Mouse (Mus musculus) ES-CJ7 (cell line): ENCODE results near the gene Crkl.
"Not testable (repeated sequence)": the region's sequence is repeated elsewhere in the genome, so short reads cannot be mapped to it uniquely, and the experiment has no call there.

Experiments
- DNase-seq: peaks from one replicate; pipeline ENCODE4 v3.0.0; 2011; ENCODE audit warnings: low read depth, low spot score

Gene Crkl

DNA sequence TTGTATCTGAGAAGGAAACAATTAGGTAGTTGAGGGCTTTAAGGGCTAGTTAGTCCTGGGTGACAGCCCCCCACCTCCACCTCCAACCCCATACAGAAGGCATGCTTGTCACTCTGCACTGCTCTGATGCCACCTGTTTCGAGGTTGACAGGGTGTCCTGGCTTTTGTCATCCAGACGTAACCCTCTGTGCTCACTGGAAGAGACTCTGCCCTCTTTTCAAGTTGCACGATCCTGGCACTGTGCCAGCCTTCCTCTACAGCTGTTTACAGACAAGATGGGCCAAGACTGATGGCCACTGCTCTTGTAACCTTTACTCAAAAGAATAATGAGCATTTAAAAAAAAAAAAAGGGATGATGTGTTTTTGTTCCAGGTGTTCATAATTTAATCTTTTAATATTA, 34.7 kb downstream of the Crkl start:
- DNase-seq, result no peak

- peak; percentile 59 for DNase-seq
Observed at GRCm38 (mm10) chr16:17488478-17489468, 37.0 kb downstream of the Crkl start.

DNA sequence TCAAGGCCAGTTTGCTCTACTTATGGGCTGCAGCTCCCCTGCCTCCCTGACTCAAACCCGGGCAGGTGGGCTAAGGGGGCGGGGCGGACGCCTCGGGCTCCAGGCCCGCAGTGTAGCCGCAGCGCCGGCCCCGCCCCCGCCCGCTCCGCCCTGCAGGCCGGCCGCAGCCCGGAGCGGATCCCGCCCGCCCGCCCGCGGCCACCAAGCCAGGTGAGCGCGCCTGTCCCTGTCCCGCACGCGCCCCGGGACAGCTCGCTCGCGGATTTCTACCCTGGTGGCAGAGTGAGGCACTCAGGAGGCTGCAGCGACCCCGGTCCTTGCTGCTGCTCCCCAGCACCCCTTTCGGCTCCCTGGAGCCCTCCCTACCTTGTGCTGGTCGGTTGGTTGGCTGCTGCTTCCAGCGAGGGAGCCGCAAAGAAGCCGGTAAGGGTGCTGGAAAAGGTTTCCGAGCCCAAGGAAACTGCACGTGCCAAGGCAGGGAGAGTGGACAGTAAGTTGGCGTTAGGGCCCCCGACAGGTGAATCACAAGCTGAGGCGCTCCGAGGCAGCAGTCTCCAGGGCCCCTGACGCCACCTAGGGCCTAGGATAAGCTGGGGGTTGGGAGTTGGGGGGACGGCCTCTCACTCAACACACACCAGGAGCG, 37.8 kb downstream of the Crkl start, which contains the start of gene Aifm3:
TSS of gene Aifm3 (plus strand) at position 143 of the 643 bp plus-strand sequence.
- no peak for DNase-seq

GRCm38 (mm10) chr16:17491154-17491553, 39.4 kb downstream of the Crkl start:
- DNase-seq, result no peak

DNA sequence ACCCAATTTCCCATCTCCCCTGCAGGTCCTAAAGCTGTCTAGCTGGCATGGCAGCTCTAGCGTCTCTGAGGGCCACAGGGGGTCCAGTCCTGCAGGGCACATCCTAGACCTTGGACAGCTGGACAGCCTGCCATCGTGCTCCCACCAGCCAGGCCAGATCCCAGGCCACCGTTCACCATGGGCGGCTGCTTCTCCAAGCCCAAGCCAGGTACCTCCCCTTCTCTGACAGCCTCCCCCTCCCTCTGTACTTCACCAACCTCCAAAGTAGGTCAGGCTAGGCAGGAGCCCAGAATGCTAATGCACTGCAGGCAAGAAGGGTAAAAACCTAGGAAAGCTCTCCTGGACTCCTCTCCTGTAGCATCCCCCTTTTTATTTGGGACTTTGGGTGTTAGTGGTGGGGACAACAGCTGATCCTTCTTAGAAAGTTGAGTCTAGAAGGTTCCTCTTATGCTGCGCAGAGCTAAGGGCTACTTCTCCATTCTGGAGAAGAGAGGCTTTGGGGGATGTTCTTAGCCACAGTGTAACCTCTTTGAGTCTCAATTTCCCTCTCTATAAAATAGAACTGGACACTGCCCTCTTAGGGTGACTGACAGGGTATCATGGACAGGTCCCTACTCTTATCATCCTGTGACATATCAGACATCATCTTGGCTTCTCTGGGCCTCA, 40.2 kb downstream of the Crkl start:
- DNase-seq, result no peak

DNA sequence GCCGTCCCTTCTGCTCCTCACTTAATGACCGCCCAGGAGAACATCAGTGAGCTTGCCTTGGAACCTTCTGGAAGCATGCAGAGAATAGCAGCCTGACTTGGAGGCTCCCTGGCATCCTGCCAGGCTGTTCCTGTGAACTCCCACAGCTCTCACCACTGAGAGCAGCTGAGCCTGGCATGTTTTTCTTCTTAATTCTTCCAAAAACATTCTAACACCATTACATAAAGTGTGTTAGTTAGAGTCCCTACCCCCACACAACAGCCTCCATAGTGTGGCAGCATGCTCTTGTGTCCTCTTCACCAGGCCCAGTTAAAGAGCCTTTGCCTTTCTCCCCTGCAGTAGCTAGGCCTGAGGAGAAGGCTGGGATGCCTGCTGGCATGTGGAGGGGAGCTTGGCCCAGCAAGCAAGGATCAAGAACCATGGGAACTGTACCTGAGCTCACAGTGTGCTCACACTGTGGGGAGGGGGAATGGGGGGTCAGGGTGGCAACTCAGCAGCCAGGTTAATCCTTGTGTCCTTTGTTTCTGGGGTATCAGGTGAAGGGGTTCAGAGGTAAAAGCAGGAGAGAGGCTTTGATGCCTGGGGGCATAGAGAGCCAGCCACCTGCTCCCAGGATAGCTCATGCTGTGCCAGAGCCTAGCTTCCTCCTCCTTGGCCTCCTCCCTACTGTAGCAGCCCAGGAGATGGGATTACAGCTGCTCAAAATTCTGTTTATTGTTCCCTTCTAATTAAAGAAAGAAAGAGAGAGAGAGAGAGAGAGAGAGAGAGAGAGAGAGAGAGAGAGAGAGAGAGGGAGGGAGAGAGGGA, 44.9 kb downstream of the Crkl start:
- DNase-seq, result no peak

- DNase-seq, result no peak
Observed at GRCm38 (mm10) chr16:17499249-17499883, 47.6 kb downstream of the Crkl start.

- peak; percentile 9 for DNase-seq
Observed at GRCm38 (mm10) chr16:17502681-17503080, 50.9 kb downstream of the Crkl start.

GRCm38 (mm10) chr16:17507018-17507552, 55.3 kb downstream of the Crkl start:
- no peak for DNase-seq

DNA sequence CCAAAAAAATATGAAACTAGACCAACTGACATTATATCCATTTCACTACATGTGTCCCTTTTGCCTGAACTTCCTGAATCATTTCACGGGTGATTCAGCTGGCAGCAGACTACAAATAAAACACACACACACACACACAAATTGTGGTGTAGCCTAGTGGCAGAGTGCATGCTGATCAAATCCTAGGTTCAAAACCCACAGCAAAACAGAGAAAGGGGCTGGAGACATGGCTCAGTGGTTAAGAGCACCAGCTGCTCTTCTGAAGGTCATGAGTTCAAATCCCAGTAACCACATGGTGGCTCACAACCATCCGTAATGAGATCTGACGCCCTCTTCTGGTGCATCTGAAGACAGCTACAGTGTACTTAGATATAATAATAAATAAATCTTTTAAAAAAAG, 56.2 kb downstream of the Crkl start:
- DNase-seq, result not testable (repeated sequence)

DNA sequence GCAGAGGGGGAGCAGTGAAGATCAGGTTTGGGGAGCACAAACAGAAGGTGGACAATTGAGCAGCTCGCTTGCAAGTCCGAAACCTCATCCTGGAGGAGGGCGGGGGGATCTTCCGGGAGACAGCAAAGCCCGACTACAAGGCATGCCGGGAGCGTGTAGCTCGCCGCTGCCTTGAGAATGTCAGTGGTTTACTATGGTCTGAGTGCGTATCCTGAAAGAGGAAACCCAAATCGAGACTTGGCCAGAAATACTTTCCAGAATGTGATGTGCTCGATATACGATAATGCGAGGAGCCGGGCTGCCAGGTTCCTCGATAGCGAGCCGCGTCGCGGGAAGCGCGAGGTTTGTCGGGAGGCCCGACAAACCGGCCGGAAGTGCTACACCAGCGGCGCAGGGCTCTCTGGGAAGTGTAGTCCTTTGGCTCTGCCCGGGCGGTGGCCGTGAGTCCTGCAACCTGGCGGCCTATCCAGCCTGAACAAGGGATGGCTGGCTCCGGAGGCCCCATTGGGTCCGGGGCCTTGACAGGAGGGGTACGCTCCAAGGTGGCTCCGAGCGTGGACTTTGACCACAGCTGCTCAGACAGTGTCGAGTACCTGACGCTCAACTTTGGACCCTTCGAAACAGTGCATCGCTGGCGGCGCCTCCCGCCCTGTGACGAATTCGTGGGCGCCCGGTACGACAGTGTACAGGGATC, 56.9 kb downstream of the Crkl start, which contains the start of gene Lztr1:
TSS of gene Lztr1 (plus strand) at position 143 of the 694 bp plus-strand sequence.
- DNase-seq, result peak; percentile 86

DNA sequence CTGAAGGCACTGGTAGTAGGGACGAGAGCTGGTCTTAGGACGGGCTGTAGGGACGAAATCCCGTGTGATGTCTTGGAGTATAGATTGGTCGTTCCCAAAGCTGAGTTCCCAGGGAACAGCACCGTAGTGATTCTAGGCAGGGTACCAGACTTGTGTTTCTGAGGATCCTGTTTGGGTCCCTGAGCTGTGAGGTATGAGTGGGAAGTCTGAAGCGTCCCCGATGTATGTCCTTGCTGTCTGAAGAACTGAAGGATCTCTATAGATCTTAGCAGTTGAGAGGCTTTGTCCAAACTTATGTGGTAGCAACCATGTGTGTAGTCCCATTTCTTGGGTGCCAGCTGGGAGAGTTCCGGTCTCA, 57.4 kb downstream of the Crkl start:
- peak; percentile 36 for DNase-seq

DNA sequence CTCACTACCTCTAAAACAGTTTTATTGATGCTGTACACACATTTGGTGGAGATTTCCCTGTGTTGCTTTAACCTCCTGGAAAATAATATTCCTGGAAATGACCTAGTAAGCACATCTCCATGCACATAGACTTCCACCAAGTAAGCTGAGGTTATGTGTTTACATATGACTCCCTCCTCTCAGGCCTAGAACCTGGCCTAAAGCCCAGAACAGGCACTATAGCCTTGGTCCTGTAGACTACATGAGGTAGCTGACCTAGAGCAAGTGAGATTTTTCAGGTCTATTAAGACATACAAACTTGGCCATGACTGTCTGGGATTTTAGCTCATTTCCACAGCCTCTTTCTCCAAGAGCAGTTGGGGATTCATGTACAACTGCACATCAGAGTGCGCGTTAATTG, 58.4 kb downstream of the Crkl start:
- no peak for DNase-seq

DNA sequence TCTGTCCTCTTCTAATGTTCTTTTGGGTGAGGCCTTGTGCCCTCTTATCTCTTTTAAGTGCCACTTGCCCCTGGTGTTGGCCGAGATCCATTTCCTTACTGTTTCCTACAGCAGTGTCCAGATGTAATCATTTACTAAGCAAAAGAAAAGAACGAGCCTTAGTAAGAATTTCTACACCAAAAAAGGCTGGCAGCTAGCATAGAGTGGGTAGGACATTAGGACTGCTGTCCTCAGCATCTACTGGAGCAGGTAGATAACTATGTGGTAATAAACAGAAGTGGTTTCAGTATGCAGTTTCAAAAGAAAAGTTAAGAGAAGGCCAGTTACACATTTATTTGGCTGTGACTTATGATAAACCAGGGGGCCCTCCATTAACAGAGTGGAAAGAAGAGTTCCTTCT, 58.9 kb downstream of the Crkl start:
- no peak for DNase-seq

GRCm38 (mm10) chr16:17511431-17511830, 59.6 kb downstream of the Crkl start:
- no peak for DNase-seq

DNA sequence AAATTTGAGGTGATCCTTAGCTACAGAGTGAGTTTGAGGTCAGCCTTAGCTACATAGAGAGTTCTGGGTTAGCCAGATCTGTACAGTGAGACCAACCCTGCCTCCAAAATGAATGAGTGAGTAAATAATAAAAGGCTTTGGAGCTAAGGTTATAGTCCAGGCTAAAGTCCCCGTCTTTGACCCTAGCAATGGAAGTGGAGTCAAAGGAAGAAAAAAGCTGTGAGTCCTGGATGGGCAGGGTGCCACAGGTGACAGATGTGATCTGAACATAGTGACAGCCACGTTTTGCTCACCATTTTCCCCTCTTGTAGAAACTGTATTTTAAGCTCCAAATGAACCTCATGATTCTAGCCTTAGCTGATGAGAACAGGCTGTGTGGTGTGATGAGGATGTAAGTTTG, 67.1 kb downstream of the Crkl start:
- DNase-seq, result no peak

DNA sequence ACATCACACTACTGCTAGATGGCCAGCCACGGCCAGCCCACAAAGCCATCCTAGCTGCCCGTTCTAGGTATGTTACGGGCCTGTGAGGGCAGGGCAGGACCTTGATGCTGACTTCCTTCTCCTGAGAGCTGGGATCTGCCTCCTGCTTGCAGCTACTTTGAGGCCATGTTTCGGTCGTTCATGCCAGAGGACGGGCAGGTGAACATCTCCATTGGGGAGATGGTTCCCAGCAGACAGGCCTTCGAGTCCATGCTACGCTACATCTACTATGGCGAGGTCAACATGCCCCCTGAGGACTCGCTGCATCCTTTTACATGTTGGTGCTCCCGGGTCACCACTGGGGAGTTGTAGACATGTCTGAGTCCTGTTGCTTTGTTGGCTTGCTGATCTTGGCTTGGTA, 72.4 kb downstream of the Crkl start:
- no peak for DNase-seq

GRCm38 (mm10) chr16:17525524-17525923, 73.7 kb downstream of the Crkl start:
- no peak for DNase-seq

DNA sequence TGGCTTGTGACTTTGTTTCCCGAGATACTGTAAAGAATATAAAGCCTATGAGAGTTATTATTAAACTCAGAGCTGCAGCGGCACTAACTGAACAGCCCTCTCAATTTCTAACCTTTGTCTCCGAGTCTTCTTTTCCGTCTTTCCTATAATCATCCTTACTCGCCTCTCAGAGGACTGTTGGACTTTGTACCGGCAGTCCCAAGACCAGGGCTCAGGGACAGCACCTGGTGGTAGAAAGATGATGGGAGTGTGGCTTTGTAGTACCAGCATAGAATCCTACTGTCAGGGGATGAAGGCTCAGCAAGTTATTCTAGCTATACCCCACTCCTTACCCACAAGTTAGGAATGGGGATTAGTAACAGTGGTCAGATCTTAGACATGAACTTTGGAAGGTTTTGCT, 74.4 kb downstream of the Crkl start:
- no peak for DNase-seq

GRCm38 (mm10) chr16:17527606-17528005, 75.8 kb downstream of the Crkl start:
- no peak for DNase-seq
